Mouse (Mus musculus) neural tube, embryonic 11.5 days (tissue): ENCODE measurements around the gene Sgcb. TPM values are rescaled to one million over a fixed set of nuclear protein-coding genes. Genes with fewer than 3 reads are reported as not detected.

Source experiments
- ATAC-seq: fragments of 200-750 bp; cut with Nextera tagmentation; 2 replicates; pipeline ENCODE4 v1.8.0; 2017; ENCODE audit warnings: moderate number of reproducible peaks, mild to moderate bottlenecking, moderate TSS enrichment, moderate library complexity; ENCODE audit not compliant: insufficient read depth, low FRiP score, low TSS enrichment
- DNase-seq: peaks from one replicate; pipeline ENCODE4 v3.0.0-alpha.2; 2015; ENCODE audit warnings: low spot score
- H3K27ac ChIP-seq: fragments of 300-500 bp; sonication (generic); 2 replicates; pipeline ENCODE4 v1.5.1; 2014; ENCODE audit warnings: low read depth, mild to moderate bottlenecking, low read length
- H3K27me3 ChIP-seq: fragments of 300-500 bp; sonication (generic); 2 replicates; pipeline ENCODE4 v1.6.1; 2014; ENCODE audit warnings: mild to moderate bottlenecking, low read length, mixed read lengths; ENCODE audit not compliant: control insufficient read depth, insufficient read depth
- H3K36me3 ChIP-seq: fragments of 300-500 bp; sonication (generic); 2 replicates; pipeline ENCODE4 v1.6.1; 2014; ENCODE audit warnings: mild to moderate bottlenecking, low read length, moderate library complexity, mixed read lengths; ENCODE audit not compliant: control insufficient read depth, insufficient read depth
- H3K4me1 ChIP-seq: fragments of 300-500 bp; sonication (generic); 2 replicates; pipeline ENCODE4 v1.6.1; 2014; ENCODE audit warnings: low read length, mixed read lengths; ENCODE audit not compliant: control insufficient read depth, insufficient read depth
- H3K4me2 ChIP-seq: fragments of 300-500 bp; sonication (generic); 2 replicates; pipeline ENCODE4 v1.6.1; 2014; ENCODE audit warnings: low read depth, mild to moderate bottlenecking, moderate library complexity
- H3K4me3 ChIP-seq: fragments of 300-500 bp; sonication (generic); 2 replicates; pipeline ENCODE4 v1.5.1; 2014; ENCODE audit warnings: low read depth, low read length
- H3K9ac ChIP-seq: fragments of 300-500 bp; sonication (generic); 2 replicates; pipeline ENCODE4 v1.6.1; 2014; ENCODE audit warnings: mild to moderate bottlenecking, low read length
- H3K9me3 ChIP-seq: fragments of 300-500 bp; sonication (generic); 2 replicates; pipeline ENCODE4 v1.6.1; 2016; ENCODE audit warnings: low read length; ENCODE audit not compliant: control insufficient read depth
- WGBS: fragments of 180-500 bp; shearing (Covaris S2); extraction: QIAGEN DNeasy Blood & Tissue Kit; methylation state at CpG from one replicate; pipeline ENCODE4 v1.1.7; 2014; 5-methylcytosine and 5-hydroxymethylcytosine counted together
- polyA plus RNA-seq: library from polyadenylated mRNA; unstranded; fragments of >200 nt; fragmentation: Nextera tagmentation; extraction: Ambion mirVana; gene quantifications from 2 replicates; pipeline ENCODE4 v1.2.1, GENCODE M21; 2014

The Sgcb gene
- polyA plus RNA-seq, 1 experiment from 2014 or later = 27.7 TPM

DNA sequence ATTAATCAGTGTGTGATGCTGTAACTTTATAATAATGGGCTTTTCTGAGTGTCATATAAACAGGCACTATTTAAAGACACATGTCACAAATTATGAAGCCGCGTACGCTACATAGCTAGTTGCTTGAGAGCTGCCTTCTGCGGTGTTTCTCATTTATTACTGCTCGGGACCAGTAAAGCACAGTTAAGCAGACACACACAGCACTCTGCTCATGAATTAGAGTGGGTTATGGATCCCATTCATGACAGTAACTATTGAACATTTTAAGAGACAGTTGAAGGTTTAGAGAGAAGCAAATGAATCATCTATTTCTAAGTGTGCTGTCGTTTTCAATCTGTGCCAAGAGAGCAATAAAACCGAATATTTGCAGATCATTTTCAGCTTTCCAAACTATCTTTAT, 20.7 kb downstream of the Sgcb start:
- Histone ChIP-seq H3K27ac (no peak overlapping the region), H3K9me3 (no peaks in the 10 kb centered on the region), H3K4me3 (no peak overlapping the region), H3K27me3 (no peaks in the 10 kb centered on the region), H3K9ac (no peak overlapping the region), H3K4me1 (no peaks in the 10 kb centered on the region), H3K4me2 (no peak overlapping the region), H3K36me3 (no peaks in the 10 kb centered on the region)
- 87% methylated on average over 7 of the region's 7 CpGs for WGBS
- ATAC-seq = no peak
- no peak for DNase-seq

DNA sequence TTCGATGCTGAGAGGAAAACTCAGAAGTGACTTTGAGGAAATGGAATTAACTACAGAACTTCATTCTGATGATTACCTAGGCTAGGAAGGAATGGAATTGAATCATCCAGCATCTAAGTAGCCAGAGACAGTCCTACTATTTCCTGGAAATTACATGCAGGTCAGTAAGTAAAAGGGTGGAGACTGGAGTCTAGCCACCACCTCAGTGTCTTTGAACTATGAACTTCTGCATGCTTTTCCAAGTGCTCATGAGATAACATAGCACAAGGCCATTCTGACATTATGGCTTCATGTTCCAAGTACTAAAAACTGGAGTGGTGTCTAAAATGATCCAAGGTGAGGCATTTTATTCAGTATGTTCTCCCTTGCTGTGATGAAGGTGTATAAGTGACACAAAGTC, 22.1 kb downstream of the Sgcb start:
- H3K27ac ChIP-seq = no peak overlapping the region
- DNase-seq = no peak
- H3K27me3 ChIP-seq = no peaks in the 10 kb centered on the region
- no peaks in the 10 kb centered on the region for H3K9me3 ChIP-seq
- no peak for ATAC-seq
- H3K4me3 ChIP-seq = no peak overlapping the region
- no peaks in the 10 kb centered on the region for H3K36me3 ChIP-seq
- no peak overlapping the region for H3K4me2 ChIP-seq
- no peaks in the 10 kb centered on the region for H3K4me1 ChIP-seq
- no peak overlapping the region for H3K9ac ChIP-seq
- 92% methylated on average over 1 of the region's 1 CpGs for WGBS

- no peak overlapping the region for H3K4me2 ChIP-seq
- H3K27ac ChIP-seq = no peak overlapping the region
- H3K9me3 ChIP-seq = no peaks in the 10 kb centered on the region
- 82% methylated on average over 1 of the region's 1 CpGs for WGBS
- DNase-seq (no peak), ATAC-seq (no peak)
- no peaks in the 10 kb centered on the region for H3K27me3 ChIP-seq
- H3K4me1 ChIP-seq = no peaks in the 10 kb centered on the region
- H3K9ac ChIP-seq = no peak overlapping the region
- H3K4me3 ChIP-seq = no peak overlapping the region
- no peaks in the 10 kb centered on the region for H3K36me3 ChIP-seq
Observed at GRCm38 (mm10) chr5:73618969-73619368, 28.6 kb downstream of the Sgcb start.

- WGBS = 87% methylated on average over 7 of the region's 7 CpGs
- ATAC-seq (no peak), DNase-seq (no peak)
- Histone ChIP-seq H3K27ac (no peak overlapping the region), H3K27me3 (no peaks in the 10 kb centered on the region), H3K4me1 (no peaks in the 10 kb centered on the region), H3K9me3 (no peaks in the 10 kb centered on the region), H3K9ac (no peak overlapping the region), H3K4me2 (no peak overlapping the region), H3K36me3 (no peaks in the 10 kb centered on the region), H3K4me3 (no peak overlapping the region)
Observed at GRCm38 (mm10) chr5:73615211-73615610, 32.4 kb downstream of the Sgcb start.

GRCm38 (mm10) chr5:73613296-73613695, 34.3 kb downstream of the Sgcb start:
- H3K4me2 ChIP-seq = no peak overlapping the region
- DNase-seq (no peak), ATAC-seq (no peak)
- no peaks in the 10 kb centered on the region for H3K27me3 ChIP-seq
- H3K9ac ChIP-seq = no peak overlapping the region
- no peak overlapping the region for H3K27ac ChIP-seq
- no peak overlapping the region for H3K4me3 ChIP-seq
- no peaks in the 10 kb centered on the region for H3K4me1 ChIP-seq
- no peaks in the 10 kb centered on the region for H3K36me3 ChIP-seq
- 88% methylated on average over 8 of the region's 8 CpGs for WGBS
- no peaks in the 10 kb centered on the region for H3K9me3 ChIP-seq

DNA sequence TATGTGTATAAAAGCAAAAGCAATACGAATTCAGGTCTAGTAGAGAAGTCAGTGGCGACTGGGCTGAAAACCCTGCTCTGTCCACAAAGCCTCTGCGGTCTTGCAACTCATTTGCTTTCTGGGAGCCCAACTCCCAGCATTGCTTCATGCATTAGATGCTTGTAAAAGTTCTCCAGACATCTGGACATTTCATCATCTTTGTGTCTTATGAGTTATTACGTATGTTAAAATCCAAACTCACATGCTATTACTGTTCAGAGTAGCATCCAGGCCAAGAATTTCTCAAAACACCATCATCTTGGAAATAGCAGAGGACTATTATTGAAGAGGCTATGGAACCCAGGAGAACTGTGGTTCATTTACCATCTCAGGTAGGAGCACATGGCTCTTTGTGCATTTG, 36.5 kb downstream of the Sgcb start:
- Histone ChIP-seq H3K27me3 (no peaks in the 10 kb centered on the region), H3K4me1 (no peaks in the 10 kb centered on the region)

GRCm38 (mm10) chr5:73604964-73605363, 42.6 kb downstream of the Sgcb start:
- no peaks in the 10 kb centered on the region for H3K36me3 ChIP-seq
- no peak overlapping the region for H3K27ac ChIP-seq
- H3K4me3 ChIP-seq = no peak overlapping the region
- no peaks in the 10 kb centered on the region for H3K27me3 ChIP-seq
- H3K4me1 ChIP-seq = no peaks in the 10 kb centered on the region
- ATAC-seq (no peak), DNase-seq (no peak)
- no peak overlapping the region for H3K9ac ChIP-seq
- H3K9me3 ChIP-seq = no peaks in the 10 kb centered on the region
- H3K4me2 ChIP-seq = no peak overlapping the region
- WGBS = 92% methylated on average over 6 of the region's 6 CpGs

More for the DNA sequence above, 36.5 kb downstream of the Sgcb start:
- no peaks in the 10 kb centered on the region for H3K36me3 ChIP-seq
- no peak overlapping the region for H3K9ac ChIP-seq
- no peak overlapping the region for H3K27ac ChIP-seq
- no peak for DNase-seq
- 94% methylated on average over 4 of the region's 4 CpGs for WGBS
- no peak overlapping the region for H3K4me3 ChIP-seq
- no peak for ATAC-seq
- no peak overlapping the region for H3K4me2 ChIP-seq
- H3K9me3 ChIP-seq = no peaks in the 10 kb centered on the region

DNA sequence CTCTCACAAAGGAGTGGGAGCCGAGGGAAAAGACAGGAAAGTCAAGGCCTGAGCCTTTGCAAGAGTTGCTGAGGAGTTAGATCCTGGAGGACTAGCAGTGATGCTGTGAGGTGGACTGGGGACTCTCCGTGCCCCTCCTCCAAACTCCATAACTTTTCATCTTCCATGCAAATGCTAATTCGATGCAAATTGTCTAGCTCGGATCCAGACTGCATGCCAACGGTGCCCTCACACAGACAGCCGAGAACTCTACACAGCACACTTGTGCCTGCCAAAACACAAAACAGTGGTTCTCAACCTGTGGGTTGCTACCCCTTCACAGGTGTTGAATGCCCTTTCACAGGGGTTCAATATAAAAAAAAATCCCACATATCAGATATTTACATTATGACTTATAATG, 43.0 kb downstream of the Sgcb start:
- no peaks in the 10 kb centered on the region for H3K4me1 ChIP-seq
- H3K27me3 ChIP-seq = no peaks in the 10 kb centered on the region
- ATAC-seq (no peak), DNase-seq (no peak)
- H3K9me3 ChIP-seq = no peaks in the 10 kb centered on the region
- no peak overlapping the region for H3K9ac ChIP-seq
- H3K4me3 ChIP-seq = no peak overlapping the region
- no peak overlapping the region for H3K4me2 ChIP-seq
- H3K27ac ChIP-seq = no peak overlapping the region
- WGBS = 85% methylated on average over 6 of the region's 6 CpGs
- H3K36me3 ChIP-seq = no peaks in the 10 kb centered on the region

- ATAC-seq (no peak), DNase-seq (no peak)
- peaks cover 5% of the 10 kb centered on the region; the same call in 1 of the 2 replicates for H3K4me1 ChIP-seq
- no peaks in the 10 kb centered on the region for H3K27me3 ChIP-seq
- H3K9me3 ChIP-seq = no peaks in the 10 kb centered on the region
- no peak overlapping the region for H3K27ac ChIP-seq
- no peak overlapping the region for H3K4me3 ChIP-seq
- 82% methylated on average over 3 of the region's 3 CpGs for WGBS
- no peaks in the 10 kb centered on the region for H3K36me3 ChIP-seq
- no peak overlapping the region for H3K9ac ChIP-seq
- no peak overlapping the region for H3K4me2 ChIP-seq
Observed at GRCm38 (mm10) chr5:73602865-73603264, 44.7 kb downstream of the Sgcb start.
